Mouse (Mus musculus) small intestine, adult 2 months (tissue): Measurements from ENCODE around the gene Arsg. TPM values are rescaled to one million over a fixed set of nuclear protein-coding genes. Genes with fewer than 3 reads are reported as not detected.

Source experiments
- H3K27ac ChIP-seq: fragments of 200-500 bp; 2 replicates; pipeline ENCODE4 v1.5.1; 2012; ENCODE audit warnings: low read depth, low read length, control low read depth, inconsistent platforms; ENCODE audit not compliant: insufficient read depth
- H3K27me3 ChIP-seq: fragments of 200-500 bp; 2 replicates; pipeline ENCODE4 v1.6.1; 2012; ENCODE audit warnings: mild to moderate bottlenecking, moderate library complexity, low read length, inconsistent platforms; ENCODE audit not compliant: control insufficient read depth, insufficient read depth
- H3K36me3 ChIP-seq: fragments of 200-500 bp; 2 replicates; pipeline ENCODE4 v1.6.1; 2012; ENCODE audit warnings: mild to moderate bottlenecking, low read length, control low read depth, inconsistent platforms; ENCODE audit not compliant: control insufficient read depth, insufficient read depth
- H3K4me1 ChIP-seq: fragments of 200-500 bp; 2 replicates; pipeline ENCODE4 v1.6.1; 2012; ENCODE audit warnings: low read length, inconsistent platforms, mixed read lengths; ENCODE audit not compliant: control insufficient read depth, insufficient read depth, insufficient read length
- H3K4me3 ChIP-seq: fragments of 200-500 bp; 2 replicates; pipeline ENCODE4 v1.5.1; 2012; ENCODE audit warnings: low read depth, mild to moderate bottlenecking, control low read depth, inconsistent platforms, low read length, moderate library complexity
- CTCF ChIP-seq: fragments of 200-500 bp; IDR thresholded peaks from 2 replicates; pipeline ENCODE4 v1.5.1; 2012; ENCODE audit warnings: low read depth, mild to moderate bottlenecking, control low read depth, inconsistent platforms, low read length, moderate library complexity, mixed read lengths; ENCODE audit not compliant: insufficient replicate concordance, insufficient read length; ENCODE audit errors: extremely low read depth
- POLR2A ChIP-seq: fragments of 200-500 bp; IDR thresholded peaks from 2 replicates; pipeline ENCODE4 v1.6.1; 2012; ENCODE audit warnings: low read depth, mild to moderate bottlenecking, control low read depth, inconsistent platforms, low read length, moderate library complexity
- WGBS: fragments of 180-500 bp; shearing (Covaris S2); methylation state at CpG from one replicate; pipeline ENCODE4 v1.1.7; 2018; 5-methylcytosine and 5-hydroxymethylcytosine counted together
- polyA plus RNA-seq: library from polyadenylated mRNA; depleted of rRNA; stranded (reverse); fragments of >200 nt; gene quantifications from 2 replicates; pipeline ENCODE4 v1.2.3, GENCODE M21; 2012

Gene Arsg
- polyA plus RNA-seq, 1 experiment, result 3.1 TPM

DNA sequence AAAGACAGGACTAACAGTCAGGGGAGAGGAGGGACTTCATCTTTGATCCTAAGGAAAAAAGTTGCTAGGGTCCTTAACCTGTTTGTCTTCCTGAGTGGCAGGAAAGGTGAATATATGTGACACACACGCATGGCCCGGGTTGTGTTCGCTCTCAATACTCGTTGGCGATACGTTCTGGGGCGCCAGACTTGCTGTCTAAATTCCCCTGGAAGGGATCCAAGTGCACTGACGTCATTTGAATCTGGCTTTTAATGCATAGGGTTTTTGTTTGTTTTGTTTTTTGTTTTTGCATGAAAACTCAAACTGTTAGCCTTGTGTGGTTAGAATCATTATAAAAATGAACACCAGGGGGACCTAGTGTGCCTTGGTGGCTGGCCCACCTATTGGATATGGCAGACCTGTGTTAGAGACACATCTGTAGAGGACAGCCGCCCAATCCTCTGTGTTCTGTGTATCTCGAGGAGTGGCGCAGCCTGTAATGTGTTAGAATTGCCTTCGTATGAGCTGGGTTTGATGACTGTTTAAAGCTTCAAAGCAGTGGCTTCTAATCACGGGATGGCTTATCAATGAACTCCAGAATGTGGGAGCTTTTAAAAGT lies 27.6 kb upstream of the Arsg start:
- Histone ChIP-seq H3K4me1 (no peaks in the 10 kb centered on the region; the same call in 1 of the 2 replicates), H3K27me3 (no peaks in the 10 kb centered on the region), H3K4me3 (no peak overlapping the region), H3K27ac (no peak overlapping the region), H3K36me3 (no peaks in the 10 kb centered on the region)
- WGBS, result 37% methylated on average over 13 of the region's 13 CpGs
- TF ChIP-seq POLR2A (no peak), CTCF (peak; percentile 62; the same call in 1 of the 2 replicates)

DNA sequence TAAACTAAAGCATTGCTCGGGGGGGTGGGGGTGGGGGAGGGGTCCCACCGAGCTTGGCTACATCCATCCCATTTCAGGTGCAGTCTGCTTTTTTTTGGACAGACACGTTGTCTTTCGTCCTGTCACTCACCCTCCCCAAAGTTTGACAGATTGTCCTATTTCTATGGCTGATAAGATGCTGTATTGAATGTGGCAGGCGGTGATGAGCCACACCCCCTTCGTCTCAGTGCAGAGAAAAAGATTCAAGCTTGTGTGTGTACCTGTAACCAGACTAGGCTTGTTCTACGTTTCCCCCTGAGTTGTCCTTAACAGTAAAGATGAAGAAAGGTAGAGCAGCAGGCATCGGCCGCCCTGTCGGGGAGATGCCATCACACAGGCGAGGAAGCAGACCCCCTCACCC lies 22.0 kb upstream of the Arsg start:
- peaks cover 39% of the 10 kb centered on the region for H3K36me3 ChIP-seq
- H3K4me3 ChIP-seq, result no peak overlapping the region
- no peaks in the 10 kb centered on the region for H3K4me1 ChIP-seq
- TF ChIP-seq CTCF (no peak), POLR2A (no peak)
- no peaks in the 10 kb centered on the region for H3K27me3 ChIP-seq
- no peak overlapping the region for H3K27ac ChIP-seq
- WGBS, result 79% methylated on average over 11 of the region's 11 CpGs

DNA sequence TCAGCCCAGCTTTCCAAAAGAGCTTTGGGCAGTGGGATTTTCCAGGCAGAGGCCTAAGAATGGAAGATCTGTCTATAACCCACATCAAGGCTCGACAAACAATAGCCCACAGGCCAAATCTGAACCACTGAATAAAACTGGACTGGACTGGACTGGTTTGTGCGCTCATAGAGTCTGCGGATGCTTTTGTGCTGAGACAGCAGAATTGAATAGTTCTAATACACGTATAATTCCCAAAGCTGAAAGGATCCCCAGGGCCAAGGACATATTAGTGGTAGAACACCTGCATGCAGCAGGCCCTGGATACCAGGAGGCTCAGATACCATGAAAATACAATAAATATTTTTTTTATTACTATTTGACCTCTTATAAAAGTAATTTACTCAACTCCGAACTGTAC lies 16.9 kb upstream of the Arsg start:
- no peak overlapping the region for H3K4me3 ChIP-seq
- no peaks in the 10 kb centered on the region for H3K4me1 ChIP-seq
- no peak overlapping the region for H3K27ac ChIP-seq
- no peaks in the 10 kb centered on the region for H3K27me3 ChIP-seq
- 90% methylated on average over 5 of the region's 5 CpGs for WGBS
- H3K36me3 ChIP-seq, result peaks cover 59% of the 10 kb centered on the region
- no peak for TF ChIP-seq POLR2A
- TF ChIP-seq CTCF, result no peak

DNA sequence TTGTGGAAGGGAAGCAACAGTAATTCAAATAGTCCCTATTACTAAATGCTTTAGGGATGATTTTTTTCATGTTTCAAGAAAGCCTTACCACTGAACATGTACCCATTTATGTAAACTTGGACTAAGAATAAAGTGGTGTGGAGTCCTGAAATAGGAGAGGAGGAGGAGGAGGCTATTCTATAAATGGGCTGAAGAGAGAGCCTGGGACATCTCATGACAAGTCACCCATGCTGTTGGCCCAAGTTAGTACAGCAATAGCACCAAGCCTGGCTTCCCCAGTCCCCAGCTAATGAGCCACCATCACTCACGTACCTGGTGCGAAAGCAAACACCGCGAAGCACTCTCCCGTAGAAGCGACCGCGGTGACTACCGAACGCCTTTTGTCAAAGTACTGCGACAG lies 15.0 kb upstream of the Arsg start:
- no peak overlapping the region for H3K27ac ChIP-seq
- TF ChIP-seq CTCF (no peak), POLR2A (no peak)

DNA sequence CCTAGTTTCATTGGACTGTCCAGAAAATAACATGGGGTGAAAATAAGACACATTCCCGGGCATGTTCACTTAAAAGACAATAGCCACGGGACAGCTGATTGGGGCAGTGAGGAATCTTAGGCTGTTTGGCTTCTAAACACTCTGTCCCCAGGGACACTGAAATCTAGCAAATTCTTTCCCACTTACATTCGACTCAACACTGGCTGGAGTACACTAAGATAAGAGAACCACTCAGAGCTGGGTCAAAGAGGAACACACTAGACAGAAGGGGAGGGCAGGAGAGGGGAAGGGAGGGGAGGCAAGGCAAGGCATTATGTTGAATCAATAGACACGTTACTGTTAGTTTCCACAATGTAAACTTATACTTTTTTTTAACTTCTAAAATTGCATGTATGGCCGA lies 12.6 kb upstream of the Arsg start:
- Histone ChIP-seq H3K36me3 (peaks cover 39% of the 10 kb centered on the region), H3K27me3 (no peaks in the 10 kb centered on the region), H3K4me3 (no peak overlapping the region), H3K4me1 (no peaks in the 10 kb centered on the region), H3K27ac (no peak overlapping the region)
- WGBS, result 57% methylated on average over 5 of the region's 5 CpGs
- no peak for TF ChIP-seq POLR2A
- no peak for TF ChIP-seq CTCF

More for the DNA sequence above, 15.0 kb upstream of the Arsg start:
- H3K4me1 ChIP-seq, result no peaks in the 10 kb centered on the region
- peaks cover 56% of the 10 kb centered on the region for H3K36me3 ChIP-seq
- no peaks in the 10 kb centered on the region for H3K27me3 ChIP-seq
- WGBS, result 99% methylated on average over 11 of the region's 11 CpGs
- H3K4me3 ChIP-seq, result no peak overlapping the region

DNA sequence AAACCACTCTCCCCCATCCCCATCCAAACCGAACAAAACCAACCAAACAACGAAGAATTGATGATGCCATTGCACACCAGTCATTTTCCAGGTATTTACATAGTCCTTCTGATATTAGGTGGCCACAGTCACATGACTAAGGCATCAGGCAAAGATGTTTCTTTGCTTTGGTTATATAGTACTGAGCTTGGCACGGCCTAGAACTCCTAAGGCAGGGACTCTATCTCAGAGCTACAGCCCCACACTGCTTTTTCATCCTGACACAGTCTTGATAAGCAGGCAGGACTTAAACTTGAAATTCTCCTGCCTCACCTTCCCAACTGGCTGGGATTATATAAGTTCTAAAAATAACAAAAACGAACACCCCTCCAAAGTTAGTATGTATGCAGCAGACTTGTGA lies 8.1 kb upstream of the Arsg start:
- WGBS, result 93% methylated on average over 4 of the region's 4 CpGs
- H3K36me3 ChIP-seq, result peaks cover 17% of the 10 kb centered on the region
- 0 out of 2 replicates have a peak, but pooled peaks cover 3% of the 10 kb centered on the region for H3K4me1 ChIP-seq
- no peaks in the 10 kb centered on the region for H3K27me3 ChIP-seq
- no peak overlapping the region for H3K27ac ChIP-seq
- no peak for TF ChIP-seq CTCF
- no peak for TF ChIP-seq POLR2A
- H3K4me3 ChIP-seq, result no peak overlapping the region

DNA sequence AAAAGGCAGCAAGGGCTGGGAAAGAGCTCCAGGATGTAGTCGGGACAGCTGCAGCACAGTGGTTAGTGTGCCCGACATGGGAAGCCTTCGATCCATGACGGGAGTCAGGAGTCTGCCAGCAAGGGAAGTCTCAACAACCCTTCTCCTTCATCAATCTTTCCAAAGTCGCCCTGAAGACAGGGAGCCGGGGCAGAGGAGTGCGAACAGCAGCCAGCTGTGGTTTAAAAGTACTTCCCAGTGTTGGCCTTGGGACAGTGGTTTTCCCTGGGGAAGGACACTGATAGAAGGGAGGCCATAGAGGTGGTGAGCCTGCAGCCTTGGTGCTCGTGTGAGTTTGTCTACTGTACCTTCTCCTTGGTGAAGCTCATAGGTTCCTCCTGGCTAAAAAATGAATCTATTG lies 6.2 kb upstream of the Arsg start:
- Histone ChIP-seq H3K4me3 (no peak overlapping the region), H3K4me1 (peaks cover 3% of the 10 kb centered on the region; the same call in 1 of the 2 replicates), H3K27me3 (no peaks in the 10 kb centered on the region), H3K27ac (no peak overlapping the region), H3K36me3 (peaks cover 14% of the 10 kb centered on the region)
- 81% methylated on average over 8 of the region's 8 CpGs for WGBS
- TF ChIP-seq CTCF (no peak), POLR2A (no peak)
